In the genomic region with DNA sequence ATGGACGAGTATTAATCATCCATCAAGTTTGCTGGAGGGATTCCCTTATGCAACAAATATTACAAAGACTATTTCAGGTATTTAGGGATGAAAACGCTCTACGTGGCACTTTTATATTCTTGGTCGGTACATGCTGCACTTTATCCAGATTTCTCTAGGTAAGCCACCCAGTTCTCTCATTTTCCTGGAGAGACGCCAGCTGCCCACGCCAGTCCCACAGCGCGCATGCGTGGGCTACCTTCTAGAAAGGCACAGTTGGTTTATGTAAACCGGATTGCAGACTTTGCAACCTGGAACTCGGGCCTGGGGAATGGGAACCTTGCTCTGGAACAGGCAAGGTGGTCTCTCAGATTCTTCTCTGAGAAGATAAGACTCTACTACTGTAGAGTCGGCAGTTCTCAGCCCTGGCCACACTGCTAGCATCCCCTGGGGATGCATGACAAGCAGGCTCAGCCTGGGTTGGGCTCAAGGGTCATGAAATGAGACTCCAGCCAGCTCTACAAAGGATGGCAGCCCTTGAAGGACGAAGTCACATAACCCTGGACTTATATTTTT, we compare ENCODE assay signal across 15 mouse cellular contexts.
DNase-seq lines count a peak whose midpoint lies in the region; TF ChIP-seq lines count a peak whose summit lies in the region.
"Had no signal": no experiment of that assay in that cellular context is flagged by ENCODE, and none has a peak within 500 bp of the region (broad histone marks: within the 10 kb centered on the region; RNA-seq: fewer than 3 reads in every experiment).

No protein-coding gene starts in this region.

- peak overlapping the region; percentile 77 for H3K27ac ChIP-seq in left cerebral cortex, adult 2 months
- H3K27ac ChIP-seq: forebrain, embryonic 12.5 days; hindbrain, embryonic 12.5 days; kidney, postnatal 0 days; neural tube, embryonic 12.5 days had no signal

- TF ChIP-seq CTCF in left cerebral cortex, adult 2 months (IDR thresholded peaks at IDR 0.05): no peak

- intact Hi-C loops in left cerebral cortex, postnatal 4 days (cut with DNase I): no loop called here
- intact Hi-C loops in left cerebral cortex, adult 2 months (cut with DNase I): loop anchor here (2.0 kb wide), 1 partner anchor 45 kb away; no protein-coding TSS in a partner anchor

- H3K4me3 ChIP-seq in left cerebral cortex, adult 2 months: no peak overlapping the region
- H3K4me3 ChIP-seq: forebrain, embryonic 12.5 days; hindbrain, embryonic 12.5 days; neural tube, embryonic 12.5 days had no signal

- peak; percentile 40 for DNase-seq in left cerebral cortex, adult 11 months (ENCODE audit: low spot score)
- no peak for DNase-seq in left cerebral cortex, postnatal 4 days
- DNase-seq in frontal cortex, postnatal 36 days (ENCODE audit: low spot score in 2 of 2): peak; percentile 80 to 85
- peak; percentile 67 to 81 for DNase-seq in left cerebral cortex, adult 2 months (ENCODE audit: extremely low spot score in 1 of 2, low spot score in 2 of 2)
- DNase-seq in right cerebral cortex, postnatal 36 days (ENCODE audit: low spot score in 2 of 2): peak; percentile 76 to 84
- DNase-seq in adrenal gland, postnatal 14 days: no peak
- no peak for DNase-seq in adrenal gland, postnatal 25 days
- DNase-seq: heart, adult 18-20 months; kidney, adult 11 months; liver; liver, postnatal 0 days had no signal

Comparison
In these comparisons a context has a peak if more than half of its experiments do, and no peak if none do; other contexts are left out.
1. DNase-seq: peak in left cerebral cortex, adult 11 months (single experiment), frontal cortex, postnatal 36 days (2 of 2), left cerebral cortex, adult 2 months (2 of 2) and right cerebral cortex, postnatal 36 days (2 of 2); none in left cerebral cortex, postnatal 4 days (single experiment), adrenal gland, postnatal 14 days (single experiment) and adrenal gland, postnatal 25 days (single experiment).